Mouse (Mus musculus) megakaryocyte progenitor cell, adult 5-6 weeks (primary cell): ENCODE measurements around the gene Sec24a. TPM values are rescaled to one million over a fixed set of nuclear protein-coding genes. Genes with fewer than 3 reads are reported as not detected.

Experiments
- ATAC-seq: replicated peaks from 2 replicates; pipeline ENCODE4 v1.8.0; 2016; ENCODE audit warnings: mild to moderate bottlenecking, moderate TSS enrichment, inconsistent platforms; ENCODE audit not compliant: poor library complexity
- total RNA-seq, 2 experiments: library from RNA; stranded (forward) in 1 of 2; stranded (reverse) in 1 of 2; fragments of 157-497, 149-512 nt in 1 of 2; fragments of 200-1000 nt in 1 of 2; gene quantifications; 2 replicates each; pipeline versions ENCODE4 v1.2.3 to v1.2.4; 2015 to 2017

Gene Sec24a
- total RNA-seq, 2 experiments from 2014 or later, result 4.9 to 29.6 TPM

DNA sequence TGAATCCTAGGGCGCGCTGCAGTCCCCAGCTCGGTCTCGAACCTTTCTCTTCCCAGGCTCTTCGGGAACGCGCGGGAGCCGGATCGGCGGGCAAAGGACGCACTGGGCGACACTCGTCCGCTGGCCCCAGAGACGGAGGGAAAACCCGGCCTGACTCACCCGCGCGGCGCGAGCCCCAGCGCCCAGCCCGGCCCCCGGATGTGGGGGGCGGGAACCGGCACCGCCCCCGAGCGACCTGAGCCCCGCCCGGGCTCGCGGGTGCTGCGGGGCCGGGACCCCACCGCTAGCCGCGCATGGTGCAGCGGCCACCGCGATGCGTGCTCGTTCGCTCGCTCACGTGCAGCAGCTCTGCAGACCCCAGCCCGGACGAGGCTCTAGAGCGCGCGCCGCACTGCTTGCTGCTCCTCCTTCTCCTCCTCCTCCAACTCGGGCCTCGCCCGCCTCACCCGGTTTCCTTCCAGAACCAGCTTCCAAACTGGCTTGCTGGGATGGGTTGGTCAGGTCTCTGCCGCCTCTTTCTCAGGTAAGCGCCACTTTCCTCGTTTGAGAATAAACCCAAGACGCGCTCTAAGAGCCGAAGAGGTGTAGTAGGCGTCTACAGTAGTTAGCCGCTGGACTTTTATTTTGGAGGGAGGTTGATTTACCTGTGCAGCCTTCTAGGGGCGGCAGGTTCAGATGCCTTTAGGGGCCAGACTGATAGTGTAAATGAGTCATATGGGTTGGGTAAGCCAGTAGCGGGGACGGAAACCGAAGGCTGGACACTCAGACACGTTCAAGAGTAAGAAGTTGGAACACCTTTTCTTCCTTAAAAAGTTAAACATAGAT lies 112.5 kb downstream of the Sec24a start, which contains the start of the genes N4bp3 and D930048N14Rik:
Gene N4bp3 (minus strand): TSS at position 152 of the 825 bp plus-strand sequence.
Gene D930048N14Rik (plus strand): TSS at position 264 of the 825 bp plus-strand sequence.
- peak; percentile 52 for ATAC-seq

DNA sequence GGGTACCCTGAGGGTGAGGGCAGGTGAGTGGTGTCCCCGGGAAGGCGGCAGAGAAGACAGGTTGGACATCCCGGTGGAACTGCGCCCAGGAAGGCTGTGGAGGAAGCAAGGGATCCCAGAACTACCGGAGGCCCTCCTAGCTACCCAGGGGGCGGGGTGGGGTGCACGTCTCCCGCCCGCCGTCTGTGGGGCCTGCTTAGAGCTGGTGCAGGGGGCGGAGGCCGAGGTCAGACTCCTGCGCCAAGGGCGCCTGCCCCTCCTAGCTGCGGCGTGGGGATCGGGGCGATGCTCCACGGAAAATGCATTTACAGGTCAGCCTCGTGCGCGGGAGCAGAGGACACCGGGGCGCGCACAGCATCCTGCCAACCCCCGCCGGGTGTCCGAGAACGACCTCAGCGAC lies 113.2 kb downstream of the Sec24a start:
- ATAC-seq, result 0 out of 2 replicates have a peak, but pooled peaks have one; percentile 25

DNA sequence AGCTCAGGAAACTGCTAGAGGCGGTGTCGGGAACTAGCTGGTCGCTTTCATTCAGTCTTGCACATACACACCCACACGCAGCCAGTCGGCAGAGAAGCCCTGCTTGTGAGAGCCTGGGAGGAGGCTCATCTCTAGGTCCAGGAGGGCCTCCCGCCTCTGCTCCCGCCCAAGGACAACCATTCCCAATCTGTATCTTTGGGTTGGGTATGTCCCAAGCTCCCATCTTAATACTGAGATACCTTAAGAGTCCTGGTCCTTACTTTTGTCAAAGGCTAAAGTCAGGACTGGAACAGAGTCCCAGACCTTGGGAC lies 113.6 kb downstream of the Sec24a start:
- ATAC-seq, result peak; percentile 43

DNA sequence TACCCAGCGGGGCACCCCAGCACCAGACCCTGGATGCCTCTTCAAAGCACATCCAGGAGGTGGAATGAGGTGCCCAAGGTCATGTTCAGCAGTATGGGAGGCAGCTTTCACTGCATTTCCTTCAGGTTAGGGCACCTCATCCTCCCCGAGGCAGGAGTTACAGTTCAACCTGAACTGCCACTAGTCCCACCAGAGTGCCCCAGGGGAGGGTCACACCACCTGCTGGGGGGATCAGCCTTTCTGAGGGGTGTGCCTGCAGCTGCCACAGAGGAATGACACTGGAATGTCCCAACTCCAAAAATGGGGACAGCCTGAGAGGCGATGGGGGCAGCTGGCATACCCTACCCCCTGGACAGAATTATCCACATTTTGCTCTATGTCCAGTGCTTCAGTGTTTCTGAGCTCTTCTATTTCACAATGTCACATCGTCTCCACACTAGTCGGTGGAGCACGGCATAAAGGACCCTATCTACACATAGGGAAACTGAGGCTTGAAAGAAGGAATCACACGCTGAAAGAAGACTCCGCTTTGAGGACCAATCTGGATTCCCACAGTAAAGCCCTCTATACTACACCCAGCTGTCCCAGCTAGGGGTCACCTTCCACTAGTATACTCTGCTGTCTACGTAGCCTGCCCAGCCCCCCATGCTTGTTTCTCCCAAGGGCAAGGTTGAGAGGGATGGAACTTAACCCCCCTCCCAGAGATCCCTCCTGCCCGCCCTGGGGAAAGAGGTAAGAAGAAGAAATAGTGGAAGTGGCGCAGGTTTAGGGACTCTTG lies 114.1 kb downstream of the Sec24a start:
- ATAC-seq, result no peak

DNA sequence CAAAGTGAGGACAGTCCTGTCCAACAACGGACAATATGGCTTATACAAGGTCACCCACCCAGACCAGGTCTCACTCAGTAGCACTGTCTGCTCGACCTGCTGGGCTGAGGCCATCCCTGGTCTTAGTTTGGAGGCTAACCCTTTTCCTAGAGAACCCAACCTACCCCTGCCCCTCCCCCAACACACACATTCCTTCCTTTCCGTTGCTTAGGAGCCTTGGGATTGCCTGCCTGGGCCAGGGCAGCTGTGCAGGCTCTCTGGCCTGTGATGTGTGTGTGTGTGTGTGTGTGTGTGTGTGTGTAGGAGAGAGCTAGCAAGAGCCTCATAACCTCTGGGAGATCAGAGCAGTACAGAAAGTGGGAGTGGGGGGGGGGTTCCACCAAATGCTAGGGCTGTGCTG lies 114.9 kb downstream of the Sec24a start:
- no peak for ATAC-seq

GRCm38 (mm10) chr11:51646751-51647667 lies 116.4 kb downstream of the Sec24a start:
- no peak for ATAC-seq

DNA sequence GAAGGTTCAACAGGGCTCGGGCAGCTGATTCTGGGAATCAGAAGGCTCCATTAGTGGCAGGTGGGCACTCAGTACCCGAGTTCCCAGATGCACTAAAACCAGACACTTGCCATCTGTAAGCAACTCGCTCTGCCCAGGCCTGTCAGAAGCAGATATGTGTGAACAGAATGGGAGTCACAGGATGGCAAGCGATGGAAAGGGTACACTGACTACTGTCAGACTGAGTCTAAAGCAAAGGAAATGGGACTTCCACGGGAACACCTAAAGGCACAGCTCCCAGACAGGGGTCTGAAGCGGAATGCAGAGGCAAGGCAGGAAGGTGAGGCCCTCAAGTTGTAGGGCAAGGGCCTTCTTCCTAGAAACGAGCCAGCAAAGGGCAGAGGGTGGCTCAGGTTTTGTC lies 117.2 kb downstream of the Sec24a start:
- ATAC-seq, result no peak

DNA sequence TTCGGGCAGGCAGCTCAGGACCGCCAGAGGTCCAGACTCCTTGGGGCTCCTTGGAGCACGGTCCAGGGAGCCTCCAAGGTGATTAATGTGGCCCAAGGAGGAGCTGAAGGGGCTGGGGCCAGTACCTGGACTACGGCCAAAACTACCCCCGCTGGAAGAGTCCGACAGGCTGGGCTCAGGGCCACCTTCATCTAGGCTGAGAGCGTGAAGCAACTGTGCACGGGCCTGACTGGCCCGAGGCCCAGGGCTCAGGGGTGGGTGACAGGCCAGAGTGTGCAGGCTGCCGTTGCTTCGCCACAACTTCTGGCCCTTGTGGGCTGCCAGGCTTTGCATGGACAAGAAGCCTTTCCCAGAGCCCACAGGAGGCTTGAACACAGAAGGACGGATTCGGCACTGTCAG lies 118.1 kb downstream of the Sec24a start:
- ATAC-seq, result no peak

DNA sequence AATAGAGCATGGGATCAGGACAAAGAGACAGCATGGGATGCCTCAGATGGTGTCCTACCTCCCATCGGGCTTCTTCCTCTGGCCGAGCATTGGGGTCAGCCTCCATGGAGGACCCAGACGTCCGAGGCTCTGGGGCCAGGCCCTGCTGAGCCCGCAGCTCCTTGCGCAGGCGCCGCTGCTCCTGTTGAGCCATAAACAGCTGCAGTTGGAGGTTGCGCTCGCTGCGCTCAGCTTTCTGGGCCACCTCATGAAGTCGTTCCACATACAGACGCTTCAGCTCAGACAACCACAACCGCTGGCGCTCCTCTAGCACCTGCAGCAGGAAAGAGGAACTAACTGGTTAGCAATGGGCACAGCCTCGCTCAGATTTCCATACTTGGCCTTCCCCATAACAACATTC lies 119.2 kb downstream of the Sec24a start:
- ATAC-seq, result peak; percentile 87

DNA sequence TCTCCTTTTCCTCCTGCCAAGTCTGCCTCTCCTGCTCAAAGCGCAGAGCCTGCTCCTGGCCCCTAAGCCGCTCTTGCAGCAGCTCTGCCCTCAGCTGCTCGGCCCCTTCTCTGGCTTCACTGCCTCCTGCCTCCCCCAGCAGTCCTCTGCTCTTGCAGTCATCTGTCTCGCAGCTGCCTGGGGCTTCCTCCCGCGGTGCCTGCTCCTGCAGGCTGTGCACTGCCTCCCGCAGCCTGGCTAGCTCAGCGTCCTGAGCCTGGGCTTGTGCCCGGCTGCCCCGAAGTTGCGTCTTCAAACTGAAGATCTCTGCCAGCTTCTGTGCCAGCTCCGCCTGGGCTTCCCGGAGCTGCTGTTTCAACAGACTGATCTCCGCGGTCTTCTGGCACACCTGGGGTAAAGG lies 119.7 kb downstream of the Sec24a start:
- peak; percentile 41 for ATAC-seq

DNA sequence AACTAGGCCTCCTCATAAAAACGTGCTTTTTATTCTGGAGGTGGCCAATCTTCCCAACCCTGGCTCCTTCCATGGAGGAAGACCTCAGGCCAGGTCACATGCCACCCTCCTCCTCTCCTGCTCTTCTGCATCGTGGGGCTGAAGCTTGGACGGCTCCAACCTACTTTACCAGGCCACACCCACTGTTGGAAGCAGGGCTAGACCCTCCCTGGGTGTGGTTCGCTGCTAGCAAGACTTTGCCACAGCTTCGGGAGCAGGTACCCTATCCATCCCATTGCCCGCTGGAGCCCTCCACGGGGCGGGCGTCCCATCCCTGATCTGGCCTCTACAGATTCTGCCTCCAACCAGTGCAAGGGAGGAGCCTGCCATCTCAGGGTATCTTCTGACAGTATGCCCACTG lies 120.2 kb downstream of the Sec24a start:
- ATAC-seq, result no peak

Other genes with a start within 250 kb of the Sec24a start
- 10.7 and 11.2 TPM in 2 replicates for gene Phykpl, start 178.9 kb downstream of the Sec24a start, total RNA-seq (2015)
- gene Phykpl, start 178.9 kb downstream of the Sec24a start, total RNA-seq (2017), result 9.8 and 15.4 TPM in 2 replicates
- gene Hnrnpab, start 156.8 kb downstream of the Sec24a start, total RNA-seq (2015), result 645 and 667 TPM in 2 replicates
- 984 and 1,159 TPM in 2 replicates for gene Hnrnpab, start 156.8 kb downstream of the Sec24a start, total RNA-seq (2017)
- 147 and 165 TPM in 2 replicates for gene Nhp2, start 143.9 kb downstream of the Sec24a start, total RNA-seq (2015)
- 117 and 167 TPM in 2 replicates for gene Nhp2, start 143.9 kb downstream of the Sec24a start, total RNA-seq (2017)
- 34.9 TPM in 2 replicates for gene Rmnd5b, start 127.7 kb downstream of the Sec24a start, total RNA-seq (2015)
- gene Rmnd5b, start 127.7 kb downstream of the Sec24a start, total RNA-seq (2017), result 11.4 and 20.4 TPM in 2 replicates
- gene N4bp3, start 112.8 kb downstream of the Sec24a start, total RNA-seq (2015), result 0.10 and 0.44 TPM in 2 replicates
- gene N4bp3, start 112.8 kb downstream of the Sec24a start, total RNA-seq (2017), result 0.46 and 0.78 TPM in 2 replicates
- gene D930048N14Rik, start 112.7 kb downstream of the Sec24a start, total RNA-seq (2015), result 0.15 TPM in 1 of 2 replicates, not detected in the other
- gene D930048N14Rik, start 112.7 kb downstream of the Sec24a start, total RNA-seq (2017), result 0.21 TPM in 1 of 2 replicates, not detected in the other
- gene 0610009B22Rik, start 74.8 kb downstream of the Sec24a start, total RNA-seq (2015), result 32.9 and 36.5 TPM in 2 replicates
- 13.5 and 18.5 TPM in 2 replicates for gene 0610009B22Rik, start 74.8 kb downstream of the Sec24a start, total RNA-seq (2017)
- 123 and 132 TPM in 2 replicates for gene Sar1b, start 53 bp upstream of the Sec24a start, total RNA-seq (2015)
- 62.7 and 74.4 TPM in 2 replicates for gene Sar1b, start 53 bp upstream of the Sec24a start, total RNA-seq (2017)
- gene Jade2, start 94.0 kb upstream of the Sec24a start, total RNA-seq (2015), result 5.7 and 7.7 TPM in 2 replicates
- 6.0 and 7.0 TPM in 2 replicates for gene Jade2, start 94.0 kb upstream of the Sec24a start, total RNA-seq (2017)
- 93.9 and 114 TPM in 2 replicates for gene Cdkn2aipnl, start 204.0 kb upstream of the Sec24a start, total RNA-seq (2015)
- gene Cdkn2aipnl, start 204.0 kb upstream of the Sec24a start, total RNA-seq (2017), result 66.9 and 67.3 TPM in 2 replicates
- gene Ube2b, start 237.1 kb upstream of the Sec24a start, total RNA-seq (2015), result 84.4 and 88.0 TPM in 2 replicates
- gene Ube2b, start 237.1 kb upstream of the Sec24a start, total RNA-seq (2017), result 68.8 and 102 TPM in 2 replicates
- 3.3 and 4.1 TPM in 2 replicates for gene Cdkl3, start 240.6 kb upstream of the Sec24a start, total RNA-seq (2015)
- 3.9 and 6.1 TPM in 2 replicates for gene Cdkl3, start 240.6 kb upstream of the Sec24a start, total RNA-seq (2017)